Mouse (Mus musculus): Measurements from ENCODE around the gene Nup93. TPM values are rescaled to one million over a fixed set of nuclear protein-coding genes. Genes with fewer than 3 reads are reported as not detected.
A peak's percentile ranks its signal among the peaks of the same experiment; 100 is the strongest.

Nup93 gene
- total RNA-seq, 2 experiments from 2014 or later = 9.8 to 10.1 TPM

GRCm38 (mm10) chr8:94320036-94320435, 105.7 kb downstream of the Nup93 start:
- no peak for DNase-seq

- DNase-seq = no peak
Observed at GRCm38 (mm10) chr8:94322083-94322482, 107.7 kb downstream of the Nup93 start.

GRCm38 (mm10) chr8:94323041-94323440, 108.7 kb downstream of the Nup93 start:
- DNase-seq = no peak

- DNase-seq = no peak
Observed at GRCm38 (mm10) chr8:94324071-94324470, 109.7 kb downstream of the Nup93 start.

- no peak for DNase-seq
Observed at GRCm38 (mm10) chr8:94326016-94326415, 111.7 kb downstream of the Nup93 start.

- no peak for DNase-seq
Observed at GRCm38 (mm10) chr8:94328932-94329728, 114.8 kb downstream of the Nup93 start, which contains the start of gene Slc12a3. Gene Slc12a3, plus strand, starts transcription at chr8:94329201.

- DNase-seq = no peak
Observed at GRCm38 (mm10) chr8:94330733-94331132, 116.4 kb downstream of the Nup93 start.

- DNase-seq = no peak
Observed at GRCm38 (mm10) chr8:94333345-94333744, 119.0 kb downstream of the Nup93 start.

GRCm38 (mm10) chr8:94337559-94337958, 123.2 kb downstream of the Nup93 start:
- no peak for DNase-seq

- DNase-seq = no peak
Observed at GRCm38 (mm10) chr8:94340796-94341195, 126.4 kb downstream of the Nup93 start.

GRCm38 (mm10) chr8:94342691-94343090, 128.3 kb downstream of the Nup93 start:
- no peak for DNase-seq

- peak; percentile 56 for DNase-seq
Observed at GRCm38 (mm10) chr8:94343290-94343689, 128.9 kb downstream of the Nup93 start.

- DNase-seq = no peak
Observed at GRCm38 (mm10) chr8:94343778-94344320, 129.5 kb downstream of the Nup93 start.

GRCm38 (mm10) chr8:94345657-94346056, 131.3 kb downstream of the Nup93 start:
- no peak for DNase-seq

- no peak for DNase-seq
Observed at GRCm38 (mm10) chr8:94346264-94346663, 131.9 kb downstream of the Nup93 start.

- no peak for DNase-seq
Observed at GRCm38 (mm10) chr8:94348425-94348824, 134.1 kb downstream of the Nup93 start.

GRCm38 (mm10) chr8:94354069-94354531, 139.7 kb downstream of the Nup93 start:
- no peak for DNase-seq

- no peak for DNase-seq
Observed at GRCm38 (mm10) chr8:94354571-94354970, 140.2 kb downstream of the Nup93 start.

GRCm38 (mm10) chr8:94357220-94357619, 142.9 kb downstream of the Nup93 start:
- no peak for DNase-seq

GRCm38 (mm10) chr8:94358541-94358940, 144.2 kb downstream of the Nup93 start:
- peak; percentile 51 for DNase-seq

- DNase-seq = no peak
Observed at GRCm38 (mm10) chr8:94361774-94362431, 147.5 kb downstream of the Nup93 start.

- peak; percentile 61 for DNase-seq
Observed at GRCm38 (mm10) chr8:94362607-94363239, 148.4 kb downstream of the Nup93 start.

GRCm38 (mm10) chr8:94363288-94363688, 148.9 kb downstream of the Nup93 start:
- peak; percentile 81 for DNase-seq
